8 mouse cellular contexts compared by ENCODE assay signal in genomic region chr11:95514298-95514861, GRCm38 (mm10). TPM values are rescaled to one million over a fixed set of nuclear protein-coding genes. Genes with fewer than 3 reads are reported as not detected.
DNase-seq lines count a peak whose midpoint lies in the region; ATAC-seq lines count a peak whose summit lies in the region.

TSS of gene Nxph3 (minus strand) at chr11:95514570.

- H3K27me3 ChIP-seq in forebrain, embryonic 13.5 days, result peaks cover 68% of the 10 kb centered on the region

- WGBS in forebrain, embryonic 13.5 days, result under 1% methylated on average over 54 of the region's 66 CpGs

- H3K9ac ChIP-seq in forebrain, embryonic 13.5 days, result peak within 1 kb of the TSS; percentile 68

- H3K9me3 ChIP-seq in forebrain, embryonic 13.5 days (replicated peaks), result no peaks in the 10 kb centered on the region

- ATAC-seq in forebrain, embryonic 13.5 days, result peak; percentile 48

- peak within 1 kb of the TSS; percentile 50 for H3K4me3 ChIP-seq in forebrain, embryonic 13.5 days

- no peak within 1 kb of the TSS; the same call in 1 of the 2 replicates for H3K27ac ChIP-seq in forebrain, embryonic 13.5 days

- no peaks in the 10 kb centered on the region for H3K36me3 ChIP-seq in forebrain, embryonic 13.5 days (ENCODE audit: poor library complexity, severe bottlenecking)

- peaks cover 45% of the 10 kb centered on the region for H3K4me1 ChIP-seq in forebrain, embryonic 13.5 days

- peak; percentile 74 for DNase-seq in ES-CJ7 (ENCODE audit: low read depth, low spot score)
- peak; percentile 35 for DNase-seq in c-Kit-positive CD71-negative TER-119-negative erythroid progenitor cells, embryonic 14.5 days (ENCODE audit: low read depth)
- DNase-seq in heart, postnatal 4 days, result peak; percentile 81
- peak; percentile 42 to 62 for DNase-seq in layer of hippocampus, postnatal 25 days (ENCODE audit: extremely low spot score in 1 of 2, low spot score in 1 of 2)
- DNase-seq in lung, postnatal 25 days (ENCODE audit: low spot score), result peak; percentile 71
- DNase-seq in right cerebral cortex, postnatal 14 days, result peak; percentile 58
- peak; percentile 73 for DNase-seq in urinary bladder, postnatal 4 days (ENCODE audit: low spot score in 2 of 2)

- peak within 1 kb of the TSS; percentile 91 for H3K4me2 ChIP-seq in forebrain, embryonic 13.5 days

RNA-seq across cellular contexts. Expression of gene Nxph3, which starts in this region (rescaled TPM):
- 1.8 and 2.2 TPM in 2 replicates for polyA plus RNA-seq in forebrain, embryonic 13.5 days (2015; fragmentation: Nextera tagmentation; extraction: Ambion mirVana)
- 1 to 10 TPM; 1.0 to 1.1 TPM for total RNA-seq in heart, postnatal 4 days (2021)
- total RNA-seq in layer of hippocampus, postnatal 25 days (2021), result 10 to 100 TPM; 18.7 to 19.2 TPM

Comparison
In these comparisons a context has a peak if more than half of its experiments do, and no peak if none do; other contexts are left out.
1. RNA of gene Nxph3 (total RNA-seq): 18.7 to 19.2 TPM in layer of hippocampus, postnatal 25 days; 1.0 to 1.1 TPM in heart, postnatal 4 days; every median in the first group is over 4 times any median in the second.
2. Peak in every context shown above with its lines, with median percentiles within 50 percentile points of each other: DNase-seq.